Mouse (Mus musculus): Measurements from ENCODE around the gene Phc2.
A peak's percentile ranks its signal among the peaks of the same experiment; 100 is the strongest.

Gene Phc2

DNA sequence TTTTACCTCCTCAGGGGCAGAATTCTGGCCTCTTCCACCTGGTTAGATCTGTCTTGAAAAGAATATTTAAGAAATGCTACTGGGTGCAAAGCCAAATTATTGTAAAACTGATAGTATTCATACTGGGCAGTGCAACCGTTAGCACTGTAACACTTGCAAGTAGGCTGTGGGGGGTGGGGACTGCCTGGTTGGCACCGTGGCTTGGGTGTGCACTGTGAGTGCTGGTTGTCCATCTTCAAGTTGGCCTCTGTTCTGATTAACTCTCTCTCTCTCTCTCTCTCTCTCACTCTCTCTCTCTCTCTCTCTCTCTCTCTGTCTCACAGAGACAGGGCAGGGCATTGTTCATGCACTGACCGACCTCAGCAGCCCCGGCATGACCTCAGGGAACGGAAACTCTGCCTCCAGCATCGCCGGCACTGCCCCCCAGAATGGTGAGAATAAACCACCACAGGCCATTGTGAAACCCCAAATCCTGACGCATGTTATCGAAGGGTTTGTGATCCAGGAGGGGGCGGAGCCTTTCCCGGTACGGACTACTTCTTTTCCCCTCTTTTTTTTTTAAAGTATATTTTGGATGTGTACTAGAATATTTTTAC, 88.6 kb downstream of the Phc2 start:
- DNase-seq: peak; percentile 19

DNA sequence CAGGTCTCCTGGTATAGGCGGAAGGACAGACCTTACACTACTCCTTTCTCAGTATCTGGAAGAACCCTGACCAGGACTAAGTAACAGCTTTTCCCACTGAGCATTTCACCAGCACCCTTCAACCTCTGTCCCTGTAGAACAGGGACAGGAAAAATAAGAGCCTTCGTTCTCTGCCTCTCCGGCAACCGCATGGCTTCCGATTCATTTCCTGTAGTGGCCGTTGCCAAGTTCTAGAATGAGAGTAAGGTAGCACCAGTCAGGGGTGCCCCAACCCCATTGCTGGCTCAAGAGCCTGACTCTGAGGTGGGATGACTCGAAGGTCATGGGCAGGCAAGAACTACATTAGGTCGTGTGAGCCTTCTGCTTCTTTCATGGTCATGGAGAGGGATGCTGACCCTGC, 90.7 kb downstream of the Phc2 start:
- peak; percentile 11 for DNase-seq

- DNase-seq: peak; percentile 70
Observed at GRCm38 (mm10) chr4:128747614-128748270, 93.2 kb downstream of the Phc2 start.

GRCm38 (mm10) chr4:128748309-128748708, 93.8 kb downstream of the Phc2 start:
- no peak for DNase-seq

DNA sequence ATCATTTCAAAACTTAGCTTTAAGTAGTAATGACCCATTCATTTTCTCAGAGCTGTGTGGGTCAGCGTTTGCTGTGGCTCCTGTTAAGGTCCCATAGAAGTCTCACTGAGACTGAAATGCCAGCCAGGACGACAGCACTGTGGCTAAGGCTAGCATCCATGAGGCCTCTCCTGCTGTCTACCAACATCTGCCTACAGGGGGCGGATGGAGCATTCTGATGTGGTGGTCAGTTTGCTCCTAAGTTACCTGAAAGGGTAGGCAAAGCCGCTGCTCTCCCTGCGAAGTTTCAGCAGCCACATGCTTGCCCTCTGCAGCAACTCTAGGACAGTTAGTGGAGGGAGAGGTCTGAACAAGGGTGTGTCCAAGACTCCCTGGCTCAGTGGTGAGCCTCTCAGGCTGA, 96.5 kb downstream of the Phc2 start:
- DNase-seq: no peak

GRCm38 (mm10) chr4:128752031-128752757, 97.7 kb downstream of the Phc2 start:
- peak; percentile 34 for DNase-seq

DNA sequence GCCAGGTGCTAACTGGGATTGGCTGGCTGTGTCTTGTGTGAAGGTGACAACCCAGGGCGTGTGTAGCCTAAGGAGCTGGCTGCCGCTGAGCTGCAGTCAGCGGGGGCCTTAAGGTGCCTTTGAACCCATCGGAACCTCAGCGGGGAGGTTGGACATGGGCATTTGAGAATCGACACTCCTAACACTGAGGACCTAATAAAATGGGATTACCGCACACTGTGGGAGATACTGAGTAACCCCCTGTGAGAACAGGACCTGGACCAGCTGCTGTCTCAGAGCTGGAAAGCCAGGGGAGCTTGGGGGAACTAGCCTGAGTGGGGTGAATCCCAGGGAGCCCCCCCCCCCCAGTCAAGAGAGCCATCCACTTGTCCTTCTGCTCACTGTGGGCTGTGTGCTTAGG, 99.1 kb downstream of the Phc2 start:
- no peak for DNase-seq

DNA sequence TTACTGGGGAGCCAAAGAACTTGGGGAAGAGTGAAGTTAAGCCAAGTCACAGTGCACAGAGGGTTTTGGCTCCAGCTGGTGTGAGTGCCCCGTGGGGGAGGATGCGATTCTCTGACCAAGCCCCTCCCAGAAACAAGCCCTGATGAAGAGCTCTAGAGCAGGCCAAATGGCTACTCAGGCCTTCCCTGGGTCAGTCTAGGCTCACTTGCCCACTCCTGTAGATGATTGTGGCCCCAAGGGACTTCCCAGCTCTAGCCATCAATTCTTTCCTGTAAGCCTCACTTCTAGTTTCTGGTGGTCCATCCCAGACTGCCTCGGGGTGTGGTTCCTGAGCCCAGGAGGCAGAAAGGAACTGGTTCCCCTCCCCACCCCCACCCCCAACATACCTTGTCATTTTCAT, 100.6 kb downstream of the Phc2 start, which contains the start of gene A3galt2:
A3galt2 (plus strand) TSS at position 301 of the 400 bp plus-strand sequence.
- no peak for DNase-seq

DNA sequence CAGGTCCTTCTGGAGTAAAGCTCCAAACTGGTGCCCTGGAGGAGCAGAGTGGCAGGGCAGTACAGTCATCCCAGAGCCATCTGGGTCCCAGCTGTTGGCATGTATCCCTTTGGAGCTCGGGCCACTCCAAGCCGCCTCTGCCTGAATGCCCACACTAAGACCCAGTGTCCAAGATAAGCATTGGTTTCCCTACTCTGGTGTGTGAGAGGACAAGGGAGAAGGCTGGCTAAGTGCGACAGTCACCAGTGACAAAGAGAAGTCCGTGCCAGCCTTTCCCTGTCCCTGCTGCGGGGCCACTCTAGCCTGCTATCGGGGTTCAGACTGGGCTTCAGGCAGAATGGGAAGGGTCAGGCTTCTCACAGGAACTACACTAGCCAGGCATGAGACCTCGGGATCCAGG, 101.4 kb downstream of the Phc2 start:
- no peak for DNase-seq

- DNase-seq: no peak
Observed at GRCm38 (mm10) chr4:128759214-128759613, 104.7 kb downstream of the Phc2 start.

GRCm38 (mm10) chr4:128760029-128760428, 105.5 kb downstream of the Phc2 start:
- DNase-seq: no peak

- DNase-seq: no peak
Observed at GRCm38 (mm10) chr4:128766929-128767328, 112.4 kb downstream of the Phc2 start.

GRCm38 (mm10) chr4:128768120-128768519, 113.6 kb downstream of the Phc2 start:
- no peak for DNase-seq

DNA sequence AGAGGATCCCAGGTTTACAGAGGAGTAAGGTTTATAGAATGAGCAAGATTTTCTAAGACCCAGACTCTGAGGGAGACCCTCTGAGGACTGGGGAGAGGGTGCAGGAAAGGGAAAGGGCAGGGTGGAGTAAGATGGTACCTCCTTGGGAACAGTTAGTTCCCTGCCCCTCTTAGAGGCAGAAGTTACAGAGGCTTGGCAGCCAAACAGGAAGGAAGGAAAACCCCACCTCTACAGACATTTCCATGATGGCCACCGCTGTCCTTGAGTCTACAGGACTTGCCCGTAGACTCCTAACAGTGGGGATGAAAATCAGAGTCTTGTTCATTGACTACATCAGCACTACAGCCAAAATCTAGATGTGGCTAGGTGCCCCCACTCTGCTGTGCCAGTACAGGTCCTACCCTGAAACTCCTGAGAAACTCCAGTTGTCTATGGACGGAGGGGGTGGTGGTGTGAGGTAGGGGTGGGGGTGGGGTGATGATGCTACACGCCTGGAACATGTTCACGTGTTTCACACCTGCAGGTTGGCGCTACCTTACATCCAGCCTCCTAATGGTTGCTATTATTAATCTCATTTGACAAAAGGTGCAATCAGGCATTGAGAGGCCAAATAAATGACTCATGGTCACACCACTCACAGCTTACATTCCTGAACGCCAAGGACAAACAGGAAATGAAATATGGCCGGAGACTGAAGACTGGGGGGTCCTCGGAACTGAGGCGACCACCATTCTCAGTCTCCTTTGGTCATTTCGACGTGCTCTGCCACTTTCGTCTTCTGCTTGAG, 115.3 kb downstream of the Phc2 start:
- no peak for DNase-seq

GRCm38 (mm10) chr4:128770698-128771097, 116.2 kb downstream of the Phc2 start:
- no peak for DNase-seq

DNA sequence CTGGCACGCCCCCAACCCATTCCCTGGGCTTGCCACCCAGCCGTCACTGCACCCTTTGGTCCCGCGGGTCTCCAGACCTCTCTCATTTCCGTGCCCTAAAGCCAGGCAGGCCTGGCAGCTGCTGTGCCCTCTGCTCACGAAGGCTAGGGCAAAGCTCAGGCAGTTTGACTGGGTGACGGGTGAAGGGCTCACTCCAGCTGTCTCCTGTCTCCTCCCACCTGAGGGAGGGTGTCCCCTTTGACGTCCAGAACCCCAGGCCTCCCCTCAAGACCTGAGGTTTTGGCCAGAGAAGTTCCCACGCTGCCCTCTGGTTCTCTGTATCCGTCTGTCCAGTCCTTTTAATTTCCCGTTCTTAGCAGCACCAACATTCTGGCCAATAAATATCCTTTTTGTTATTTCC, 119.3 kb downstream of the Phc2 start:
- no peak for DNase-seq

DNA sequence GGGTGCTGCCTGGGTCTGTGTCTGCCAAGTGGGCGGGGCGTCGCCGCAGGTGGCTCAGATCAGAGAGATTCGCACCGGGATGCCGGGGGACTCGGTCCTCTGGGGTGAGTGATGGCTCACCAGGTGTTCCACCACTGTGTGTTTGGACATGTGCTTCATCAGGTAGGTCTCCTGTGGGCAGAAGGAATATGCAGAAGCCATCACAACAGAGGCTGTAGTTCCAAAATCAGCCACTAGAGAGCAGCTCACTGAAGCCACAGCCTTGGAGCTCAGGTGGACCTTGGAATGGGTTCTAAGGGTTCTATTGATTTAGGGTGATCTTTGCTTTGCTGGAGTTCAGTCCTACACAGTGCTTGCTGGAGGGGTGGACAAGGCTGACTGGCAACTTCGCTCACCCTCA, 120.0 kb downstream of the Phc2 start:
- DNase-seq: peak; percentile 61

DNA sequence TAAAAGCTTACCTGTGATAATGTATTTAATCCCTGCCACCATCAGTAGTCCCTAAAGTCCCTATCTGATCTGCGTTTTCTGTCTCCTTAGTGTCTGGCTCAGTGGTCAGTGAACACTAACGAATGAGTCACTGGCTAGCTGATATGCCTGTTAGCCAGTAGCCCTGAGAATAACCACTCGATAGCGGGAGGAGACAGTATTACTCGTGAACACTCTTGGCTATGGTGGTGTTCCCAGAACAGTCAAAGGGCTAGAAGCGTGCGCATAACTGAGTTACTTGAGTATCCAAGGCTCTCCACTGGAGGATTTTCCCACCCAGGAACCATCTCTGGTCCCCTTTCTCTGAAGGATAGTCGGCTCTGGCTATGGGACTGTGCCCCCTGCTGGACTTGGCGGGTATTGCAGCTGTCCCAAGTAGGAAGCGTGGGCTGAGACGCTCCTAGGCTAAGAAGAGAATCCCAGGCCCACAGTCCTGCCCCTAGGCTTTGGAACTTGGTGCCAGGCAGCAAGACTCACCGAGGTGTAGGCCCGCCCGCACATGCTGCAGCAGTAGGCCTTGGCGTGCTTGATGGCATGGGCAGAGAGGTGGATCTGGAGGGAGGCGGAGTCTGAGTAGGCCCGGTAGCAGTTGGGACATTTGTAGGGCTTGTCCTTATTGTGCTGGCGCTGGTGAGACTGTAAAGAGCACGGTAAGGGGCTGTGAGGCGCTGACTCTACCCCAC, 122.2 kb downstream of the Phc2 start:
- DNase-seq: peak; percentile 72

- no peak for DNase-seq
Observed at GRCm38 (mm10) chr4:128777593-128777992, 123.1 kb downstream of the Phc2 start.

DNA sequence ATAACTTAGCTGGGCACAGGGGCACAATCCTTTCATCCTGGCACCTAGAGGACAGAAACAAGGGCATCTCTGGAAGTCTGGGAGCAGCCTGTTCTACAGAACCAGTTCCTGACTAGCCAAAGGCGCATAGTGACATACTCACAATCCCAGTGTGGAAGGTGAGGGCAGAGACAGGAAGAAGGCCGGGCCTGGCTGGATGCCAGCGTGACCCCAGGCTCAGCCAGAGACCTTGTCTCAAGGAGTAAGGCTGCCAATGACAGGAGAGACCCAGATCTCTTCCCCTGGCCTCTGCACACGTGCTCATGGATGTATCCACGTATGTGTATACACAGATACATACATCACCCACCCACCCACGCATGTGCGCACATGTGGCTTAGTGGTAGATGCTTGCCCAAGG, 127.5 kb downstream of the Phc2 start:
- no peak for DNase-seq

DNA sequence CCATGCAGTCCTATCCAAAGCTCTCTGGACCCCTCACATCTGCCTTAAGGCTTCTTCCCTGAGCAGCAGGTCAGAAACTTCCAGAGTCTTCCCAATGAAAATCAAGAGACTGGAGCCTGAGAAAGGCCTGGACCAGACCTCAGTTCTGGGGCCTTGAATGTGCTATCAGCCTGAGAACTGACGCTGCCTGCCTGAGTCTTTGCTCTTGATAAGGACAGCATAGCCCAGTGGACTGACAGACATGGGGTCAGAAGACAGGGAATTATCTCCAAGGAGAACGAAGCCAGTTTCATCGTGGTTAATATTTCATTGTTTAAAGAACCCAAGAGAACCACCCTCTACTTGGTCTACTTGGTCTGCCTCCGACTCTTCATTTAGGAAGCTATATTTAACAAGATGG, 128.1 kb downstream of the Phc2 start:
- no peak for DNase-seq

- DNase-seq: no peak
Observed at GRCm38 (mm10) chr4:128784950-128785631, 130.6 kb downstream of the Phc2 start.
